Mouse (Mus musculus) forebrain, embryonic 13.5 days (tissue): ENCODE results near the gene Rnf157. TPM values are rescaled to one million over a fixed set of nuclear protein-coding genes. Genes with fewer than 3 reads are reported as not detected.

Experiments
- ATAC-seq: fragments of 200-750 bp; cut with Nextera tagmentation; 2 replicates; pipeline ENCODE4 v1.8.0; 2017
- H3K27ac ChIP-seq: fragments of 300-500 bp; sonication (generic); 2 replicates; pipeline ENCODE4 v1.5.1; 2015; ENCODE audit warnings: inconsistent platforms, mild to moderate bottlenecking, moderate library complexity
- H3K27me3 ChIP-seq: fragments of 300-500 bp; sonication (generic); 2 replicates; pipeline ENCODE4 v1.6.1; 2015; ENCODE audit warnings: mild to moderate bottlenecking, inconsistent platforms
- H3K36me3 ChIP-seq: fragments of 300-500 bp; sonication (generic); 2 replicates; pipeline ENCODE4 v1.6.1; 2015; ENCODE audit warnings: mild to moderate bottlenecking, inconsistent platforms; ENCODE audit not compliant: poor library complexity, severe bottlenecking
- H3K4me1 ChIP-seq: fragments of 300-500 bp; sonication (generic); 2 replicates; pipeline ENCODE4 v1.6.1; 2015; ENCODE audit warnings: inconsistent platforms
- H3K4me2 ChIP-seq: fragments of 300-500 bp; sonication (generic); 2 replicates; pipeline ENCODE4 v1.6.1; 2015; ENCODE audit warnings: inconsistent platforms, mild to moderate bottlenecking, moderate library complexity
- H3K4me3 ChIP-seq: fragments of 300-500 bp; sonication (generic); 2 replicates; pipeline ENCODE4 v1.5.1; 2015; ENCODE audit warnings: mild to moderate bottlenecking, inconsistent platforms
- H3K9ac ChIP-seq: fragments of 300-500 bp; sonication (generic); 2 replicates; pipeline ENCODE4 v1.6.1; 2015; ENCODE audit warnings: mild to moderate bottlenecking, inconsistent platforms
- H3K9me3 ChIP-seq: fragments of 300-500 bp; sonication (generic); replicated peaks from 2 replicates; pipeline ENCODE4 v1.6.1; 2016; ENCODE audit warnings: inconsistent platforms
- WGBS: fragments of 180-500 bp; shearing (Covaris S2); methylation state at CpG from one replicate; pipeline ENCODE4 v1.1.7; 2015; 5-methylcytosine and 5-hydroxymethylcytosine counted together
- polyA plus RNA-seq: library from polyadenylated mRNA; unstranded; fragments of >200 nt; fragmentation: Nextera tagmentation; extraction: Ambion mirVana; gene quantifications from 2 replicates; pipeline ENCODE4 v1.2.1, GENCODE M21; 2015

Gene Rnf157
- polyA plus RNA-seq, 1 experiment from 2014 or later, result 18.1 TPM

DNA sequence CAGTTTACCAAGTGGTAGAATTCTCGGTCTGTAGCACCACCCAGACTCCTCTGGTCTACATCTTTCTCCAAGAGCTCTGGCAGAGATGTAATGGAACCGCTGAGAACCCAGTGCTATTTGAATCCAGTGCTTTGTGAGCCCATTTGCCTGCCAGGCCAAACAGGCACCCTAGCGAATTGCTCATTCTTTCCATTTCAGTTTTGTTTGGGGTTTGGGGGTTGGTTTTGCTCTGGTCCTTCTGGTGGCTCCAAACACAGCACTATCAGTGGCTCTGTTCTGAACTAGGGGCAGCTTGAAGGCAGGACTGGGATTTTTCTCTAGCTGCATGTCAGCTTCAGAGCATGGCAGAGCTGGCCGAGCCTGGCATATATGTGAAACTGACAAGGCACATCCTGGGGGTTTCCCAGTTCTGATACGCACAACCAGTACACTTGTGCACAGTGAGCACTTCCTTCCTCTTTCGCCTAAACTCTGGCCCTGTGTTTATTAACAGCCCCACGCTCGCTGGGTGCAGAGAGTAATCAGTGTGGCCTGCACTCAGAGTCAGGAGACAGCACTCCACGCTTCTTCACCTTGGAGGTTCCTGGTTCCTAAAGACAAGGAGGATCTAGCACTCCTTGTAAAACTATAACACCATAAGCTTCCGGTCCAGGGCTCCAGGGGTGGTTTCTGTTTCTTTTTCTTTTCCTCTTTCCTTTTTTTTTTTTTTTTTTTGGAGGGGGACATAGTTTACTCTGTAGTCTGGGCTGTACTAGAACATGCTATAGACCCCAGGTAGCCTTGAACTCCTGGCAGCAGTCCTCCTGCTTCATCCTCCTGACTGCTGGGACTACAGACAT is 11.2 kb upstream of the Rnf157 start:
- Histone ChIP-seq H3K4me3 (no peak overlapping the region), H3K9ac (no peak overlapping the region), H3K4me2 (no peak overlapping the region), H3K27ac (no peak overlapping the region), H3K4me1 (no peaks in the 10 kb centered on the region), H3K9me3 (no peaks in the 10 kb centered on the region), H3K36me3 (no peaks in the 10 kb centered on the region), H3K27me3 (no peaks in the 10 kb centered on the region)
- whole genome bisulfite sequencing, result 86% methylated on average over 10 of the region's 10 CpGs
- no peak for ATAC-seq

DNA sequence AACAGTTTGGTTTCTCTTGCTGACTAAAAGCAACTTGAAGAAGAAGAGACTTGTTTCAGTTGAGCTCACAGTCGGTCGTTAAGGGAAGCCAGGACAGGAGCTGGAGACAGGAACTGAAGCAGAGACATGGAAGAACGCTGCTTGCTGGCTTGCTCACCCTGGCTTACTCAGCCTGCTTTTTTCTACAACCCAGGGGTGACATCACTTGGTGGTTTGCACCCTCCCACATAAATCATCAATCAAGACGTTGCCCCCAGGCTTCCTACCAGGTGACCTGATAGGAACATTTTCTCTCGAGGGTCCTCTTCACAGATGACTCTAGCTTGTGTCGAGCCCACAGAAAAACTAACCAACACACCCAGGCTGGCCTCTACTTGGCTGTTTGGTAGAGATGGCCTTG is 10.4 kb upstream of the Rnf157 start:
- no peaks in the 10 kb centered on the region for H3K27me3 ChIP-seq
- no peaks in the 10 kb centered on the region for H3K36me3 ChIP-seq
- no peaks in the 10 kb centered on the region for H3K4me1 ChIP-seq
- H3K27ac ChIP-seq, result no peak overlapping the region
- no peak overlapping the region for H3K9ac ChIP-seq
- H3K4me3 ChIP-seq, result no peak overlapping the region
- no peak for ATAC-seq
- no peaks in the 10 kb centered on the region for H3K9me3 ChIP-seq
- WGBS, result 85% methylated on average over 6 of the region's 6 CpGs
- no peak overlapping the region for H3K4me2 ChIP-seq

DNA sequence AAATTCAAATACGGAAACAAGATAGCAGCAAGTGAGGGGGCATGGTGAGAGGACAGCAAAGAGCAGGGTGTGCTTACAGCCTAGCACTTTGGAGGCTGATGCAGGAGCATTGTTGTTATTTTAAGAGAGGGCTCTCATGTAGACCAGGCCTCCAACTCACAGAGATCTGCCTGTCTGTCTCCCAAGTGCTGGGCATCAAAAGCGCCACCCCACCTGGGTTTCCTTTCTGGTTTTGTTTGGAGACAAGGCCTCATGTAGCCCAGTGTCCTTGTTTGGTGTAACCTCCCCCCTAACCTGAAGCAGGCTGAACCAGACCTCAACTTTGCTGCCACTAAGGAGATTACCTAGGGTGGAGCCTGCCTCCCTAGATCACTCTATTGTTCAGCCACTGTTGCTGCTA is 9.7 kb upstream of the Rnf157 start:
- no peak overlapping the region for H3K27ac ChIP-seq

GRCm38 (mm10) chr11:116421102-116421501 is 8.3 kb upstream of the Rnf157 start:
- Histone ChIP-seq H3K4me3 (no peak overlapping the region), H3K27me3 (no peaks in the 10 kb centered on the region), H3K9me3 (no peaks in the 10 kb centered on the region), H3K4me2 (no peak overlapping the region), H3K4me1 (no peaks in the 10 kb centered on the region), H3K36me3 (no peaks in the 10 kb centered on the region), H3K9ac (no peak overlapping the region), H3K27ac (no peak overlapping the region)
- WGBS, result 83% methylated on average over 6 of the region's 6 CpGs
- ATAC-seq, result no peak

More for the DNA sequence above, 9.7 kb upstream of the Rnf157 start:
- ATAC-seq, result no peak
- 85% methylated on average over 2 of the region's 2 CpGs for WGBS
- Histone ChIP-seq H3K4me3 (no peak overlapping the region), H3K36me3 (no peaks in the 10 kb centered on the region), H3K9me3 (no peaks in the 10 kb centered on the region), H3K9ac (no peak overlapping the region), H3K4me2 (no peak overlapping the region), H3K4me1 (no peaks in the 10 kb centered on the region), H3K27me3 (no peaks in the 10 kb centered on the region)

DNA sequence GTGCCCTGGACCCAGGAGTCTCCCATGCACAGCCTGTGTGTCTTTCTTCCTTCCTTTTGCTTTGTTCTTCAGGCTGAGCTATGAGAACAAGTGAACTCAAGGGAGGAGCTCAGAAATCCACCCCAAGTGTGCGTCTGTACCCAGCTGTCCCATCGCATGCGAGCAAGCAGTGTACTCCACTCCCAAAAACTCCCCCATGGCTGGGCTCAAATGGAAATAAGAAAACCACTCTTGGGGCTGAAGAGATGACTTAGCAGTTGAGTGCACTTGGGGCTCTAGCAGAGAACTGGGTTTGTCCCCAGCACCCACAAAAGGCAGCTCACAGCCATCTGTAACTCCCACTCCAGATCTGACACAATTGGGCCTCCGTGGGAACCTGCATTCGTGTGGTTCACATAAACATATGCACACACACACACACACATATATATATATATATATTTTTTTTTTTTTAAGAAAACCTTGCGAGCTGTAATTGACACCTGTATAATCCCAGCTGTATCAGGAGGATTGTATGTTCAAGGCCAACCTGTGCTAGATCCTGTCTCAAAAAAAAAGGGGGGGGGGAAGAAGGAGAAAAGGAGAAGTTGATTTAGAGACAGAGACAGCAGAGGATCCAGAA is 6.1 kb upstream of the Rnf157 start:
- 84% methylated on average over 6 of the region's 6 CpGs for WGBS
- Histone ChIP-seq H3K9me3 (no peaks in the 10 kb centered on the region), H3K27me3 (no peaks in the 10 kb centered on the region), H3K4me1 (no peaks in the 10 kb centered on the region), H3K9ac (no peak overlapping the region), H3K27ac (no peak overlapping the region), H3K36me3 (no peaks in the 10 kb centered on the region), H3K4me3 (no peak overlapping the region), H3K4me2 (no peak overlapping the region)
- no peak for ATAC-seq

- Histone ChIP-seq H3K9me3 (no peaks in the 10 kb centered on the region), H3K27me3 (no peaks in the 10 kb centered on the region), H3K36me3 (no peaks in the 10 kb centered on the region), H3K9ac (no peak overlapping the region), H3K4me1 (peaks cover 4% of the 10 kb centered on the region), H3K4me2 (no peak overlapping the region), H3K4me3 (no peak overlapping the region), H3K27ac (no peak overlapping the region)
- WGBS, result 25% methylated on average over 2 of the region's 2 CpGs
- ATAC-seq, result no peak
Measured at GRCm38 (mm10) chr11:116418194-116418840, 5.5 kb upstream of the Rnf157 start.

GRCm38 (mm10) chr11:116417054-116417453 is 4.2 kb upstream of the Rnf157 start:
- Histone ChIP-seq H3K27ac (no peak overlapping the region), H3K4me2 (no peak overlapping the region), H3K27me3 (no peaks in the 10 kb centered on the region), H3K9ac (no peak overlapping the region), H3K36me3 (no peaks in the 10 kb centered on the region), H3K4me3 (no peak overlapping the region), H3K4me1 (peaks cover 10% of the 10 kb centered on the region), H3K9me3 (no peaks in the 10 kb centered on the region)
- 87% methylated on average over 5 of the region's 5 CpGs for WGBS
- ATAC-seq, result no peak

DNA sequence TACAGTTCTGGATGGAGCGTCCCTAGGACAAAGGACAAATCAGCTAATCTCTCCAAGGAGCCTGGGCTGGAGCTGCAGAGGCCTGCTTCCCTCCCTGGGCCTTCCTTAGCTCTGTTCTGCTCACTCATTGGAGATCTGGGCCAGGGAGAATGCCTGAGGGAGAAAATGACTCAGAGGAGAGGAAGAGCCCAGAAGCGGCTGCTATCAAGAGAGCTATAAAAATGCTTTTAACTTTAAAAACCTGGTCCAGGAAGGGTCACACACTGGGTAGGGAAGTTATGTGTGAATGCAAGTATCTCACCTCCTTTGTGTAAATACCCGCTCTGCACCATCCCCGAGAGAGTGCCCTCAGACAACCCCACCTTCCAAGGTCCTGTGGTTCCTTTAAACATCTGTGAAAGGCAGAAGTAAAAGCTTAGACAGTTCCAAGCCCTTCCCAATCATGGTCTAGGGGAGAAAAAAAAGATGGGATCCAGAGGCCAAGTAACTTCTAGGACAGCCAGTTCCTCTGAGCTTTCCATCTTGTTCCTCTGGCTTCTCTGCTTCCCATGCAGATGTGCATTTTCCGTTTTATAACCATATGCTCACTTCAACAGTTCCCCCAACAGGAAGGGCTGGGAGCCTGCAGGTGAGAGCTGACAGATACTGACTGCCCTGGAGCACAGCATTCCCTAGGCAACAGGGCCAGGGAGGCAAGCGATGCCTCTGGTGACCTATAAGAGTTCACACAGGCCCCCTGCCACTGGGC is 3.5 kb upstream of the Rnf157 start:
- H3K27ac ChIP-seq, result no peak overlapping the region
- no peak overlapping the region for H3K4me3 ChIP-seq
- no peaks in the 10 kb centered on the region for H3K27me3 ChIP-seq
- H3K9ac ChIP-seq, result no peak overlapping the region
- H3K9me3 ChIP-seq, result no peaks in the 10 kb centered on the region
- no peak overlapping the region for H3K4me2 ChIP-seq
- H3K36me3 ChIP-seq, result no peaks in the 10 kb centered on the region
- H3K4me1 ChIP-seq, result peaks cover 17% of the 10 kb centered on the region
- ATAC-seq, result no peak
- 71% methylated on average over 6 of the region's 6 CpGs for WGBS

DNA sequence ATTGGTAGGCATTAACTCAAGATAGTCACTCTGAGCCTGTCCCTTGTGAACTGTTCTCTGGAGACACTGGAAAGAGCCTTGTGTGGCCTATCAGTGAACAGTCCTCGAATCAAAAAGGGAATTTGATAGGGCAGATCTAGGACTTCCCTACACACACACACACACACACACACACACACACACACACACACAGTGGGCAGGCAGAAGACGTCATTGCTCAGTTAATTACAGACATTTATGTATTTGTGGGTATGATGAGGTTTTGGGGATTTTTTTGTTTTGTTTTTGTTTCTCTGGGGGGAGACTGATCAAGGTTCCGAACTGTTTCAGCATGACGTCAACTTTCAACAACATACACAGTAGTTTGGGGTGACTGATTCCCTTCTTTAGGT is 795 bp upstream of the Rnf157 start:
- 90% methylated on average over 4 of the region's 4 CpGs for WGBS
- H3K9ac ChIP-seq, result peak overlapping the region; percentile 95
- H3K4me2 ChIP-seq, result peak overlapping the region; percentile 94
- no peaks in the 10 kb centered on the region for H3K36me3 ChIP-seq
- H3K27ac ChIP-seq, result peak overlapping the region; percentile 93
- H3K4me3 ChIP-seq, result peak overlapping the region; percentile 89
- no peaks in the 10 kb centered on the region for H3K27me3 ChIP-seq
- ATAC-seq, result no peak
- H3K4me1 ChIP-seq, result peaks cover 26% of the 10 kb centered on the region
- H3K9me3 ChIP-seq, result no peaks in the 10 kb centered on the region

DNA sequence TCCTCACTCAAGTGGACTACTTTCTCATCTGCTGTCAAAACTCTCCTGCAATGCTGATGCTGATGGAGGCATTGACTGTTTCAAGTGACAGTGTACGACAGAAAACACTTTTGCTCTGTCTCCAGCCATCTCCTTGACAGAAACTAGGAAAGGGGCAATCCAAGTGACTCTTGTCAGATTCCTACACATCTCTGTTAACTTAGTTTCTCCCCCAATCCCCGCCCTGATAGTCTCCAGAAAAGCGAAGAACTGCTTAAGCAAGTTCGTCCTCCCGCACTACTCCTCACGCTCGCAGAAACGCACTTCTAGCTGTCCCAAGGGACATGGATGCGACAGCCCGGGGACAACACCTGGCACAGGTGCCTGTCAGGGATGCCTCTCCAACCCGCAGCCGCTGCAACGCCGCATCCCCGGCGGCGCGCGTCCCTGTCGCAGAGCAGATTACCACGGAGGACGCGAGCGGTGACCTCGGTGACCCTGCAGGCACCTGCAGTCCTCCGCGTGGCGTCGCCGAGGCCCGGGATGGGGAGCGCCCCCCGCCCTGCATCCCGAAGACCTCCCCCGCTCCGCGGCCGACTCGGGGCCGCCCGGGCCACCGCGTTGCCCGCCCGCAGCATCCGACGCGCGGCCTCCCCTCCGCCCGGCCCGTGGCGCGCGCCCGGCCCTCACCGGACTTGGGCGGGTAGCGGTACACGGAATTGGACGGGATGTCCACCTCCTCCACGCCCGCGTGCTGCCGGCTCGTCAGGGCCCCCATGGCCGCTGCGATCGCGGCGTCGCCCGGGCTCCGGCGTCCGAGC is 604 bp downstream of the Rnf157 start:
- H3K27me3 ChIP-seq, result no peaks in the 10 kb centered on the region
- H3K9me3 ChIP-seq, result no peaks in the 10 kb centered on the region
- H3K36me3 ChIP-seq, result no peaks in the 10 kb centered on the region
- H3K4me1 ChIP-seq, result peaks cover 26% of the 10 kb centered on the region
- peak overlapping the region; percentile 95 for H3K9ac ChIP-seq
- H3K4me2 ChIP-seq, result peak overlapping the region; percentile 94
- WGBS, result under 1% methylated on average over 59 of the region's 76 CpGs
- peak overlapping the region; percentile 89 for H3K4me3 ChIP-seq
- H3K27ac ChIP-seq, result peak overlapping the region; percentile 93
- ATAC-seq, result peak; percentile 48; the same call in 1 of the 2 replicates

GRCm38 (mm10) chr11:116411582-116411981 is 1.2 kb downstream of the Rnf157 start:
- H3K4me3 ChIP-seq, result peak overlapping the region; percentile 89
- peak overlapping the region; percentile 94 for H3K4me2 ChIP-seq
- no peaks in the 10 kb centered on the region for H3K27me3 ChIP-seq
- H3K36me3 ChIP-seq, result no peaks in the 10 kb centered on the region
- WGBS, result 3% methylated on average over 6 of the region's 6 CpGs
- H3K9ac ChIP-seq, result peak overlapping the region; percentile 95
- ATAC-seq, result no peak
- H3K4me1 ChIP-seq, result peaks cover 26% of the 10 kb centered on the region
- peak overlapping the region; percentile 93 for H3K27ac ChIP-seq
- no peaks in the 10 kb centered on the region for H3K9me3 ChIP-seq
